Mouse (Mus musculus) testis, adult 2 months (tissue): ENCODE results near the gene Gse1.

Experiments used
- CTCF ChIP-seq: fragments of 200-500 bp; IDR thresholded peaks from 2 replicates; pipeline ENCODE4 v1.5.1; 2012; ENCODE audit warnings: low read depth, mild to moderate bottlenecking, inconsistent platforms, low read length, moderate library complexity; ENCODE audit not compliant: control insufficient read depth, insufficient read depth, insufficient replicate concordance
- POLR2A ChIP-seq: fragments of 200-500 bp; IDR thresholded peaks from 2 replicates; pipeline ENCODE4 v1.6.1; 2012; ENCODE audit warnings: low read depth, mild to moderate bottlenecking, inconsistent platforms, low read length, moderate library complexity; ENCODE audit not compliant: control insufficient read depth

- TF ChIP-seq CTCF (no peak), POLR2A (no peak)
Measured at GRCm38 (mm10) chr8:120441637-120442036, 213.4 kb downstream of the Gse1 start.
